Mouse (Mus musculus) spleen, postnatal 4 days (tissue): ENCODE measurements around the gene Lrrk1.
A peak's percentile ranks its signal among the peaks of the same experiment; 100 is the strongest.

Source experiments
- DNase-seq, 2 experiments: peaks; one replicate each; pipeline ENCODE4 v3.0.0; 2022; ENCODE audit warnings: low spot score in 2 of 2

Lrrk1 gene

DNA sequence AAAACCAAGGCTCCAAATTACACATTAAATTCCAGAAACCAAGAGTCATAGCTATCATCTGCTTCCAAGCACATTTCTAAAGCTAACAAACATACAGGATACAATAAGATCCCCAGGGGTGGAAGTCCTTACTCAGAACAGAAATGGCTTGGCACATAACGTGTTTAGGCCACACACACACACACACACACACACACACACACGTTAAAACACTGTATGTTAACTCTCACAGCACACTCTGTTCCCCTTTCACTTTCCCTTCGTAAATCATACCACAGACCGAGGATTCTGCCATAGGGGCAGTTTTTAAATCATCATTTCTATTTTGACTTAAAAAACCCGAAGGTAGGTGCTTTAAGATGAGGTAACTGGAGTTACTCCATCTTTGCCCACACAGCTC is 3.9 kb downstream of the Lrrk1 start:
- no peak for DNase-seq

GRCm38 (mm10) chr7:66376560-66376959 is 11.6 kb downstream of the Lrrk1 start:
- DNase-seq = no peak

DNA sequence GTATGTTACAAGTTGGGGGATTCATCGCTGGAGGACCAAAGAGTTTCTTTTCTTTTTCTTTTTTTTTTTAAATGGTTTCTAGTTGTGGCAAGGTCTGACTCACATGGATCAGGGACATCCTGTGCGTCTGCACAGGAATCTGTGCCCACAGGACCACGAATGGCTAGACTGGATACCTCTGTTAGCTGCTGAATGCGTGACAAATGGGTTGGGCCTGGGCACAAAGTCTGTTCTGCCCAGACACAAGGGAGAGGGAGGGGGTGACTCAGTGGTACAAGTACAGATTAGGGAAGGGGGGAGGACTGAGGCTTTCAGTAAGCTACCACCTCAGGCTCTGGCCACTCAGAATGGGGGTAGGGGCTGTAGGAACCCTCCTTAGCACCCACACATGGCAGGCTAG is 12.4 kb downstream of the Lrrk1 start:
- DNase-seq = no peak

- DNase-seq = no peak
These were observed 14.8 kb downstream of the Lrrk1 start for GRCm38 (mm10) chr7:66373391-66373790.

GRCm38 (mm10) chr7:66370970-66371369 is 17.2 kb downstream of the Lrrk1 start:
- no peak for DNase-seq

- no peak for DNase-seq
These were observed 18.2 kb downstream of the Lrrk1 start for GRCm38 (mm10) chr7:66369934-66370445.

- no peak for DNase-seq
These were observed 18.8 kb downstream of the Lrrk1 start for GRCm38 (mm10) chr7:66369071-66369933.

DNA sequence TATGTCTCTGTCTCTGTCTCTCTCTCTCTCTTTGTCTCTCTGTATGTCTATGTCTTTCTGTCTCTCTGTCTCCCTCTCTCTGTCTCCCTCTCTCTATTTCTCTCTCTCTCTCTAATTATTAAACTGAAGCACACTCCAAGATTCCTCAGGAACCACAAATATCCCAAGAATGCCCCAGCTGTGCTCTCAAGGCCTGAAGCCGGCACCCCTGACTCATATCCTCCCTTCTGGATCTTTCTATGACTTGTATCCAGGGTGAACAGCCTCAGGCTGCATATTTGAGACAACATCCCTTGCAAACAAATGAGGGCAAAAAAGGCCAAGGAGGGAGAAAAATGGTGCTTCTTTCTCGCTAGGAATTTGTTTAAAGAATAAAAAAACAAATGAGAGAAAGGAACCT is 22.2 kb downstream of the Lrrk1 start, which contains the start of gene Gm10974:
Gm10974 (plus strand) TSS at position 2 of the 400 bp plus-strand sequence.
- DNase-seq = no peak

DNA sequence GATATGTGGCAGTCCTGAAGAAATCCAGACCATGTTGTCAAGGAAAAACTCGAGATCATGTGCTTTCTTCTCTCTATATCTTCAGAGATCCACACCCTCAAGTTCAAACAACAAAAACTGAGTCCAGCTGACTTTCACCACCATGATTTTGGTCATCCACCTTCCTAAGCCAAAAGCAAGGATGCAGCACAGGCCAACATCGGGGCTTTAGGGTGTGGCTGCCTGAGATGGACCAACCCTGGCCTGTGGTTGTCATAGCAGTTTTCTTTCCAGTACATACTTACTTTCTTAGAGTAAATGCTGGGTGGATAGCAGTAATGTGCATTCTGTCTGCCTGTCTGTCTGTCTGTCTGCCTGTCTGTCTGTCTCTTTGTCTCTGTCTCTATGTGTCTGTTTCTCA is 22.7 kb downstream of the Lrrk1 start:
- DNase-seq = no peak

DNA sequence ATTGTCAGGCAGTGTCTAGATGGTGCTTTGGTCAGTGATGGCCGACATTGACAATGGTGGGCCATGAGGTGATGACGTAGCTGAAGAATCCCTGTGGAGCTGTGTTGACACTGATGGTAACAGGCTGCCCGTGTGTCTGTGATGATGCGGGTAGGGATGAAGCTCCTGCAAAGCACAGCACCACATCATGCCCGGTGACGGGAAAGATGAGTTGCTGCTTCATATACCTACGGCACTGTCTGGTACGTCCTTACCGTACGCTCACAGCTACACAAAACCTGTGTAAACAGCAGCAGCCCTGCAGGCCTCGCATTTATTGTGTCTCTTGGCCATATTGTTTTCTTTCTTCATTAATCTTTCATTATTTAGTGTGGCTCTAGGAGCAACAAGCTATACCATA is 23.7 kb downstream of the Lrrk1 start:
- no peak for DNase-seq

DNA sequence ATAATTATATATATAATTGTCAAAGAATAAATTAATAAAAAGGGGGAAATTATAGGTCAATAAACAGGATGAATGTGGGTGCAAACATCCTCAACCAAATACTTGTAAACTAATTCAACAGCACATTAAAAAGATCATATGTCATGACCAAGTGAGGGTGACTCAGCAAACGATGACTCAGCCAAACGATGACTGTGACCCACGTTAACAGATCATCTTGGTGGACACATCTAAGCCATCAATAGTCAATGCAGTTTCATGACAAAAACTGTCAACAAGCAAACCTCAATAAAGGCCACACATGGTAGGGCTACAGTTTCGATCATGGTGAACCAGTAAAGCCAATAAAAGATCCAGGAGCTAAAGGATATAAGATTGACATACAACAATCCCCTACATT is 29.1 kb downstream of the Lrrk1 start:
- DNase-seq = no peak

DNA sequence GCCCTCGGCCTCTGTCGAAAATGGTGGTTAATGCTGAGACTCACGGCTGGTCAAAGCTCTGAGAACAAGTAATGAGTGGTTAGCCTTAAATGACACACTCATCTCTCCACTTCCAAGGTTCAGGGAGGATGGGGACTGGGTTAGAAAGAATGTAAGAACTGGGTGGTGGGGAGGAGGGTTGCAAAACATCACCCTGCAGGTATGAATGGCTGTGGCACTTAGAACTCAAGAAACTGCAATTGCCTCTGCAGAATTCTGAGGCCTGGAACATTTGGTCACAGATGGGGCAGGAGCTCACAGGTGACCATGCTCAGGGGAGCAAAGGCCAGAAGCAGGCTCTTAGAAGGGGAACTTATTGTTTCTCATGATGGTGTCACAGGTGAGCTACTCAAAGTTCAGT is 29.7 kb downstream of the Lrrk1 start:
- no peak for DNase-seq

GRCm38 (mm10) chr7:66355791-66356522 is 32.2 kb downstream of the Lrrk1 start:
- DNase-seq = no peak

- no peak for DNase-seq
These were observed 33.2 kb downstream of the Lrrk1 start for GRCm38 (mm10) chr7:66354911-66355310.

DNA sequence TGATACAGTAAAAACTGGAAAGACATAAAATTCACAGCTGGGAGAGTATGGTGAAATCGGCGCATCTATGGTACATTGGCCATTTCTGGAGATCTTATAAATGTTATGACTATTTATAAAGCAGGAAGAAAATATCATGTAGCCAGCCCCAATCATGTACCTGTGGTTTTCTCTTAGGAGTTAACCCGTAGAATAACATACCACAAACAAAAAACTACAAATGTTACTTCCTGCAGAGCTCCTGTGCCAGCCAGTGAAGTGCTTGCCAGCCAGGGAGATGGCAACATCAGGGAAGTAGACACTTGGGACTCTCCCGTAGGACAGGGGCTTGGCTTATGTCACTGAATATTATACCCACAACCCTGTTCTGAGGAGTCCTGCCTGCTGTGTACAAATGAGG is 37.1 kb downstream of the Lrrk1 start:
- DNase-seq = no peak

- no peak for DNase-seq
These were observed 38.5 kb downstream of the Lrrk1 start for GRCm38 (mm10) chr7:66349670-66350069.

GRCm38 (mm10) chr7:66348588-66348987 is 39.6 kb downstream of the Lrrk1 start:
- DNase-seq = no peak

DNA sequence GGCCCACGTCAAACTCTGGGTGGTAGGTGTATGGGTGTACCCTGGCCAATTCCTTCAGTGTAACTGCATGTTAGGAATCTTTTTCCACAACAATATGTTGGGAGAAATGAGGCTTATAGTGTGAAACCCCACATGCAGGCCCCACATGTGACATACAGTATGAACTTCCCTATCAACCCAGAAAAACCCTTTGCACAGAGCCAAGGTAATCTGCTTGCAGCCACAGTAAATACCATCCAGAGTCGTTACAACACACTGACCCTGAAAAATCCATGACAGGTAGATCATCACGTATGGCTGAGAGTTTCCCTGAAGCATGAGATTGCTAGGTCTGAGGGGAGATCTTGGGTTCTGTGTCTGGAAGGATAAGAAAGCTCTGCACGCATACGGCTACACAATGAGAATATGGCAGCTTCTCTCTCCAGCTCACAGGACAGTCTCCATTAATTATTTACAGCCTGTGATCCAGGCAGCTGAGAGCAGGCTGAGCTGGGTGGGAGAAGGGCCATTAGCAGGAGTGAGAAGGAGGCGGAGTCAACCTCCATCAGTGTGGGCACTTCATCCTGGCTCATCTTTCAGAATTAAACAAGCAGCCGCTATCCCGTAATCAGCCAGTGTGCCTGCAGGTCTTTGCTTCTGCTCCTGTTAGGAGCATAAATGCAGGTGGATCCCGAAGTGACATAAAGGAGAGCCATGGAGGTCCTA is 41.0 kb downstream of the Lrrk1 start:
- DNase-seq = no peak

GRCm38 (mm10) chr7:66343307-66343706 is 44.8 kb downstream of the Lrrk1 start:
- no peak for DNase-seq

- no peak for DNase-seq
These were observed 45.3 kb downstream of the Lrrk1 start for GRCm38 (mm10) chr7:66342831-66343230.

DNA sequence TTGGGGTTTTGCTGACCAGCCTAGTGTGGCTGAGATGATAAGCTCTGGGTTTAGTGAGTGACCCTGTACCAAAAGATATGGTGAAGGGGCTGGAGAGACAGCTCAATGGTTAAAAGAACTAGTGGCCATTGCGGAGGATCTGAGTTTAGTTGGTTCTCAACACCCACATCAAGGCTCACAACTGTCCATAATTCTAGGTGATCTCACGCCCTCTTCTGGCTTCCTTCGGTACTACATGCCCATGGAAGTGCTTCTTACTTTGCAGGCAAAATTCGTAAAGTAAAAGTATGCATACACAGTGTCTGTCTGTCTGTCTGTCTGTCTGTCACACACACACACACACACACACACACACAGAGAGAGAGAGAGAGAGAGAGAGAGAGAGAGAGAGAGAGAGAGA is 45.8 kb downstream of the Lrrk1 start:
- DNase-seq = peak; percentile 43 to 78

DNA sequence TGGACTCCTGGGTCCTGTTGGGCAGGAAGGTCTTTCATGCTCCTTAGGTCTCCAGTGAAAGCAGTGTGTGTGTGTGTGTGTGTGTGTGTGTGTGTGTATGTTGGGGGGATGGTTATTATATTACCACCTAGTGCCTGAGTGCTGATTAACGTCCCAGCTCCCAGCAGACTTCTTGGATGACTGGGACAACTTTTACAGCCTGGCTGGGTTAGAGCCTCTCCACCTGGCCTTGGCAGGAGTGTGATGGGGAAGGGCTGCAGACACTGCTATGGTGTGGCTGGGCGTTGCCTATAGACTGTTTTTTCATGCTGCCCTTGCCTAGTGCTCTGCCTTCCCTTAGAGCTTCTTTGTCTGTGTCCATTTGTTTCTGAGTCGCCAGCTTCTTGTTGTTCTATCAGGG is 48.1 kb downstream of the Lrrk1 start:
- DNase-seq = no peak
